Mouse (Mus musculus): ENCODE data around the gene Trim62. TPM values are rescaled to one million over a fixed set of nuclear protein-coding genes. Genes with fewer than 3 reads are reported as not detected.

Gene Trim62
- polyA plus RNA-seq, 1 experiment from 2014 or later, result 18.5 TPM

DNA sequence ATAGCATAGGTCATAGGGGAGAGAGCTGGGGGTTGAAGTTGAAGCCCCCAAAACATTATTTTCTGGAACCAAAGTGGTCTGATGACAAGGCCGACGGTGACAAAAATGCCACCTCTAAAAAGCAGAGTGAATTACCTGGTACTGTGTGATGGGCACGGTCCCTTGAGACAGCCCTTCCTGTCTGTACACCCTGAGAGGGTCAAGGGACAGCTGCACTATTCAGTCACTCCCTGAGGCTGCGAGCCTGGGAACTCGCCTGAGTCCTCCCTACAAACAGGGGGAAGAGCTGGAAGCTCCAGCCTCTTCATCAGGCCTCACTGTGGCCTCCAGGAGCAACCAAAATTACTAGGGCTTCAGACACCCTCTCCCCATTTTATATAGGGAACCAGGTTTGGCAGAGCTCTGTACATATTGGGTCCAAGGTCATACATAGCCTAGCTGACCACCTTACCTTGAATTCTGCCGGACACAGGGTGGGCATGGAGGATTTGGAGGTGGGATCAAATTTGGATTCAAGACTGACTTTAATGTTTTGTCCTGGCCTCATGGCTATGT lies 5.1 kb downstream of the Trim62 start:
- Histone ChIP-seq H3K9me3 (replicated peaks; ENCODE audit: control insufficient read depth, low read length, poor library complexity, severe bottlenecking) (no peaks in the 10 kb centered on the region), H3K4me2 (ENCODE audit: low read length) (no peak overlapping the region), H3K27ac (ENCODE audit: low read length) (no peak overlapping the region), H3K4me1 (ENCODE audit: control insufficient read depth, insufficient read depth, low read length) (peaks cover 43% of the 10 kb centered on the region), H3K9ac (ENCODE audit: low read depth, low read length) (no peak overlapping the region), H3K4me3 (ENCODE audit: low read depth, low read length) (no peak overlapping the region), H3K36me3 (ENCODE audit: control insufficient read depth, insufficient read depth, low read length) (no peaks in the 10 kb centered on the region), H3K27me3 (ENCODE audit: control insufficient read depth, insufficient read depth, low read depth, low read length) (no peaks in the 10 kb centered on the region)
- ATAC-seq, result no peak
- 91% methylated on average over 6 of the region's 6 CpGs for WGBS

DNA sequence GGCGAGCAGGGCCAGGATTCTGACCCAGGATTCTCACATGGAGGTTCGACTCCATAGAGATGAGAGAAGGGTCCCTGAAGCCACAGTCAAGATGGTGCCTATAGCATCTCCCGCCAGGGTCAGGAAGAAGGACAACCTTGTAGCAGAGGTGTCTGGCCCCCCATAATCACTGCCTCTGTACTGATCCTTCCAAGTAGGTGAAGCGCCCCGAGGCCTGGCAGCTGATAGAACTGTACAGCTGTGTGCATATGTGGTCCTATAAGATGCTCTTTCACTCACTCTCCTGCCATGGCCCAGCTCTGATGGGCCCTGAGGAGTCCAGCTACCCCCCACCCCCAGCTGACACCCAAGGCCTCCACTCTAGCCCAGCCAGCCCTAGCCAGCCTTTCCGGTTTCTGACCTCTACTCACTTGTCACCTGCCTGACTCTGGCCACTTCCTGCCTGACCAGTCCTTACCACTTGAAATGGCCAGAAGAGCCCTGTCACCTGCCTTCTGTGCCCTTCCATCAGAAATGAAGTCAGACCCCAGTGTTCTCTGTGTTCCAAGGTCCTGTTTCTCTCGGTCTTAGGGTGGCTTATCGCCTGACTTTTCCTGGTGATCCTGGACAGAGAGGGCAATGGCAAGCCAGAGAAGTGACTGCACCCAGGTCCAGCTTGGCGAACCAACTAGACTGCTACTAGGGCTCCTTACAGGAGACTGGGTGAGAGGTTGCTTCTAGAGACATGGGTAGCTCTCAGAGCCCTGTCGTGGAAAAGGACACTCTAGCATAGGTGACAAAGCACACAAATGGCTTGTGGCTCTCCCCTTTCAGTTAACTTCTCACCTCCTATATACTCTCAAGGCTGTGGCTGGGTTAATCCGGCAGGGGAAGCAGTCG lies 6.6 kb downstream of the Trim62 start:
- no peak overlapping the region for H3K9ac ChIP-seq (ENCODE audit: low read depth, low read length)
- no peak for ATAC-seq
- peaks cover 36% of the 10 kb centered on the region for H3K4me1 ChIP-seq (ENCODE audit: control insufficient read depth, insufficient read depth, low read length)
- H3K36me3 ChIP-seq (ENCODE audit: control insufficient read depth, insufficient read depth, low read length), result no peaks in the 10 kb centered on the region
- H3K4me3 ChIP-seq (ENCODE audit: low read depth, low read length), result no peak overlapping the region; the same call in 1 of the 2 replicates
- no peaks in the 10 kb centered on the region for H3K9me3 ChIP-seq (replicated peaks; ENCODE audit: control insufficient read depth, low read length, poor library complexity, severe bottlenecking)
- no peak overlapping the region for H3K27ac ChIP-seq (ENCODE audit: low read length)
- WGBS, result 93% methylated on average over 12 of the region's 12 CpGs
- H3K4me2 ChIP-seq (ENCODE audit: low read length), result no peak overlapping the region
- no peaks in the 10 kb centered on the region for H3K27me3 ChIP-seq (ENCODE audit: control insufficient read depth, insufficient read depth, low read depth, low read length)

DNA sequence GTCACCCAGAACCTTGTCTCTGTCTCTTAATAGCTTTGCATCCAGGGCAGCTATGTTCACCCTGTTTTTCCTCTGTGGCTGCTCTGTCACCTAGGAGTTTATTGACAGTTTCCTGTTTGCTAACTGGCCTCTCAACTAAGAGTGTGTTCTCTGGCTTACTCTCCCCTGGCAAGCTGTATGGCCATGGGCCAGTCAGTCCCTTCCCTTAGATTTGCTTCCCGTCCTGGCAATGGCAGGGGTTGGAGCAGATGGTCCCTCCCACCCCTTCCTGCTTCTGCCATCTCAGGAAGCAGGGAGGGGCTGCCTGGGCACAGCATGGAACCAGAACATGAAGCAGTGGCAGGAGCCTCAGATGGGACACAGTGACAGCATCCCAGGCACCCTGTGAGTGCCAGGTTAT lies 7.8 kb downstream of the Trim62 start:
- Histone ChIP-seq H3K36me3 (ENCODE audit: control insufficient read depth, insufficient read depth, low read length) (no peaks in the 10 kb centered on the region), H3K9me3 (replicated peaks; ENCODE audit: control insufficient read depth, low read length, poor library complexity, severe bottlenecking) (no peaks in the 10 kb centered on the region), H3K4me3 (ENCODE audit: low read depth, low read length) (no peak overlapping the region), H3K4me1 (ENCODE audit: control insufficient read depth, insufficient read depth, low read length) (peaks cover 32% of the 10 kb centered on the region), H3K27ac (ENCODE audit: low read length) (no peak overlapping the region), H3K27me3 (ENCODE audit: control insufficient read depth, insufficient read depth, low read depth, low read length) (no peaks in the 10 kb centered on the region), H3K4me2 (ENCODE audit: low read length) (no peak overlapping the region), H3K9ac (ENCODE audit: low read depth, low read length) (no peak overlapping the region)
- 13% methylated on average over 1 of the region's 1 CpGs for WGBS
- no peak for ATAC-seq

DNA sequence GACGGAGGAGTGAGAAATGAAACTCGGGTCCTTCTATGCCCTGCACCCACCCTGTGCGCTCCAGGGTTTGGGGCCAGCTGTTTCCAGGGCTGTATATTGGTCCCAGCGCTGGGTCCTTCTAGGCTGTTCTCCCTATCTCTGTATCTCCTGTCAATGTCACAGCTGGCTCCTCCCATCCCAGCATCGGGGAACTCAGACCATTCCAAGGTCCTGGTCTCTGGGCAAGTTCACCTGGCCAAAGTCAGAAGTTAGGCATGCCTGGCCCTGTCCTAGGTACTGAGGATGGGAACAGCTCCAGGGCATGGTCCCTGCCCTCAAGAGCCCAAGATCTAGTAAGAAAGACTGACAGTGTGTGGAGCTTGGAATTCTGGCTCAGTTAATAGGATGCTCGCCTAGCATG lies 8.4 kb downstream of the Trim62 start:
- H3K36me3 ChIP-seq (ENCODE audit: control insufficient read depth, insufficient read depth, low read length), result no peaks in the 10 kb centered on the region
- no peaks in the 10 kb centered on the region for H3K9me3 ChIP-seq (replicated peaks; ENCODE audit: control insufficient read depth, low read length, poor library complexity, severe bottlenecking)
- no peak overlapping the region for H3K27ac ChIP-seq (ENCODE audit: low read length)
- H3K4me1 ChIP-seq (ENCODE audit: control insufficient read depth, insufficient read depth, low read length), result peaks cover 26% of the 10 kb centered on the region
- H3K9ac ChIP-seq (ENCODE audit: low read depth, low read length), result no peak overlapping the region
- no peaks in the 10 kb centered on the region for H3K27me3 ChIP-seq (ENCODE audit: control insufficient read depth, insufficient read depth, low read depth, low read length)
- H3K4me2 ChIP-seq (ENCODE audit: low read length), result no peak overlapping the region
- WGBS, result 86% methylated on average over 6 of the region's 6 CpGs
- ATAC-seq, result no peak
- H3K4me3 ChIP-seq (ENCODE audit: low read depth, low read length), result no peak overlapping the region

DNA sequence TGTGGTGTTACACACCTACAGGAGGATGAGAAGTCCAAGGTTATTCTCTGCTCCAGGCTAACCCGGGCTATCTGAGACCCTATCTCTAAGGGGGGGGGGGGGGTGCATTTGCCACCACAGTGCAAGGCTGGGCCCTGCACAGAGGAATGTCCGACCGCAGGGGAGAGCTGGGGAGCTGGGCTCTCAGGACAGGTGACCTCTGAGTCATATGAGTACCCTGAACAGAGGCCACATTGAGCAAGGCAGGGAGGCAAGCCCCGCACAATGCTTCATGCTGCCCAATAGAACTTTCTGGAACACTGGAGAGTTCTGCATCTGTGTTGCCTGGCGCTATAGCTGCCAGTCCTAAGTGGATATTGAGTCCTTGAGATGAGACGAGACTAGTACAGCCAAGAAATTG lies 8.8 kb downstream of the Trim62 start:
- H3K4me2 ChIP-seq (ENCODE audit: low read length), result no peak overlapping the region
- peaks cover 22% of the 10 kb centered on the region for H3K4me1 ChIP-seq (ENCODE audit: control insufficient read depth, insufficient read depth, low read length)
- no peaks in the 10 kb centered on the region for H3K9me3 ChIP-seq (replicated peaks; ENCODE audit: control insufficient read depth, low read length, poor library complexity, severe bottlenecking)
- WGBS, result 85% methylated on average over 6 of the region's 6 CpGs
- ATAC-seq, result no peak
- H3K36me3 ChIP-seq (ENCODE audit: control insufficient read depth, insufficient read depth, low read length), result no peaks in the 10 kb centered on the region
- no peak overlapping the region for H3K4me3 ChIP-seq (ENCODE audit: low read depth, low read length)
- H3K9ac ChIP-seq (ENCODE audit: low read depth, low read length), result no peak overlapping the region
- no peak overlapping the region for H3K27ac ChIP-seq (ENCODE audit: low read length)
- H3K27me3 ChIP-seq (ENCODE audit: control insufficient read depth, insufficient read depth, low read depth, low read length), result no peaks in the 10 kb centered on the region

DNA sequence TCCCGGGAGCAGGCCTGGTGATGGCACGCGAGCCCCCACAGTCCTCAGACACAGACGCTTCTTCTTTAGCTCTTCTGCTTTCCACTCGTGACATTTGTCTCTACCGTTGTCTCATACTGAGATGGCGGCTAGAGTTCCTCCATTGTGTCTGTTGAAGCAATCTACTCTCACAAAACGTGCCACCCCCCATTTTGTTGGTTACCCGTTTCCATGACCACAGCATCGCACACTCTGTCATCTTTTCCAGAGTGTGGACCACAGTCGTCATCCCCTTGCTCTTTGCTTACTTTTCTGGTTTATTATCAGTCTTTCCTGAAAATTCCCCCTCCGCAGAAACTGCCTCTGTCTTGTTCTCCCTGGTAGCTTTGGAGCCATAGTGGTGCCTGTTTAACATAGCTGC lies 10.7 kb downstream of the Trim62 start:
- H3K4me3 ChIP-seq (ENCODE audit: low read depth, low read length), result no peak overlapping the region
- 70% methylated on average over 12 of the region's 12 CpGs for WGBS

DNA sequence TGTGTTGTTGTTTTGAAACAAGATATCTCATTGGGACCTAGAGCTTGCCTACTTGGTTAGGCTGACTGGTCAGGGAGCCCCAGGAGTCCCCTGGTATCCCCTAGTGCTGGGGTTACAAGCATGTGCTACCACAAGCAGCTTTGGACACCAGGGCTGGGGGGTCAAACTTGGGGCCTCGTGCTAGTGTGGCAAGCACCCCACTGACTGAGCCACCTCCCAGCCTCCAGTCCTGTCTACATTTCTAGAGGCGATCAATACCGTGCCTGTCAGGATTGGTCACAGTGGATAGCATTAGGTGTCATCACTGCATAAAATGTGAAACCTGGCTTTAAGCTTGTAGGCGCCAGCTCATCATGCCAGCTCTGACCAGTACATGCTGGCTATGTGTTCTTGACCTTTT lies 12.5 kb downstream of the Trim62 start:
- Histone ChIP-seq H3K9me3 (replicated peaks; ENCODE audit: control insufficient read depth, low read length, poor library complexity, severe bottlenecking) (no peaks in the 10 kb centered on the region), H3K27ac (ENCODE audit: low read length) (no peak overlapping the region), H3K4me3 (ENCODE audit: low read depth, low read length) (no peak overlapping the region), H3K4me1 (ENCODE audit: control insufficient read depth, insufficient read depth, low read length) (peaks cover 30% of the 10 kb centered on the region), H3K4me2 (ENCODE audit: low read length) (no peak overlapping the region), H3K27me3 (ENCODE audit: control insufficient read depth, insufficient read depth, low read depth, low read length) (no peaks in the 10 kb centered on the region), H3K9ac (ENCODE audit: low read depth, low read length) (no peak overlapping the region), H3K36me3 (ENCODE audit: control insufficient read depth, insufficient read depth, low read length) (no peaks in the 10 kb centered on the region)
- ATAC-seq, result no peak
- 94% methylated on average over 4 of the region's 4 CpGs for WGBS

More for the DNA sequence above, 10.7 kb downstream of the Trim62 start:
- peaks cover 20% of the 10 kb centered on the region for H3K4me1 ChIP-seq (ENCODE audit: control insufficient read depth, insufficient read depth, low read length)
- no peaks in the 10 kb centered on the region for H3K9me3 ChIP-seq (replicated peaks; ENCODE audit: control insufficient read depth, low read length, poor library complexity, severe bottlenecking)
- no peak for ATAC-seq
- no peak overlapping the region for H3K9ac ChIP-seq (ENCODE audit: low read depth, low read length)
- H3K27me3 ChIP-seq (ENCODE audit: control insufficient read depth, insufficient read depth, low read depth, low read length), result no peaks in the 10 kb centered on the region
- no peak overlapping the region for H3K4me2 ChIP-seq (ENCODE audit: low read length)
- no peaks in the 10 kb centered on the region for H3K36me3 ChIP-seq (ENCODE audit: control insufficient read depth, insufficient read depth, low read length)
- no peak overlapping the region for H3K27ac ChIP-seq (ENCODE audit: low read length)

DNA sequence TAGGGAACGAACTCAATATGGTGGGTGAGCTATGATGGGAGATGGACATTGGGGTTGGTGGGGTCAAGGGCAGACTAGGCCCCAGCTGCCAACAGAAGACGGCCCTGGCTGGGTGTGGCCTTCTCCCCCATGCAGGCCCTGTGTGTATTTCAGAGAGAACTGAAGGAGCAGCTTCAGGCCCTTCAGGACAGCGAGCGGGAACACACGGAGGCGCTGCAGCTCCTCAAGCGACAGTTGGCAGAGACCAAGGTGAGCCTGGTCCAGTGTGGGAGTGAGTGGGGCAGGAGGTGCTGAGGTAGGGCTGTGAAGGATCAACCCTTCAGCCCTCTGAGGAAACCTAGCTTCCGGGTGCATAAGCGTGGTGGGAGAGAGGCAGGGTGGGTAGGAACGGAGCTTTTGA lies 13.3 kb downstream of the Trim62 start:
- Histone ChIP-seq H3K27ac (ENCODE audit: low read length) (no peak overlapping the region), H3K9ac (ENCODE audit: low read depth, low read length) (no peak overlapping the region), H3K9me3 (replicated peaks; ENCODE audit: control insufficient read depth, low read length, poor library complexity, severe bottlenecking) (no peaks in the 10 kb centered on the region), H3K4me1 (ENCODE audit: control insufficient read depth, insufficient read depth, low read length) (peaks cover 27% of the 10 kb centered on the region), H3K4me2 (ENCODE audit: low read length) (no peak overlapping the region), H3K4me3 (ENCODE audit: low read depth, low read length) (no peak overlapping the region), H3K27me3 (ENCODE audit: control insufficient read depth, insufficient read depth, low read depth, low read length) (no peaks in the 10 kb centered on the region), H3K36me3 (ENCODE audit: control insufficient read depth, insufficient read depth, low read length) (no peaks in the 10 kb centered on the region)
- no peak for ATAC-seq
- 95% methylated on average over 10 of the region's 10 CpGs for WGBS

DNA sequence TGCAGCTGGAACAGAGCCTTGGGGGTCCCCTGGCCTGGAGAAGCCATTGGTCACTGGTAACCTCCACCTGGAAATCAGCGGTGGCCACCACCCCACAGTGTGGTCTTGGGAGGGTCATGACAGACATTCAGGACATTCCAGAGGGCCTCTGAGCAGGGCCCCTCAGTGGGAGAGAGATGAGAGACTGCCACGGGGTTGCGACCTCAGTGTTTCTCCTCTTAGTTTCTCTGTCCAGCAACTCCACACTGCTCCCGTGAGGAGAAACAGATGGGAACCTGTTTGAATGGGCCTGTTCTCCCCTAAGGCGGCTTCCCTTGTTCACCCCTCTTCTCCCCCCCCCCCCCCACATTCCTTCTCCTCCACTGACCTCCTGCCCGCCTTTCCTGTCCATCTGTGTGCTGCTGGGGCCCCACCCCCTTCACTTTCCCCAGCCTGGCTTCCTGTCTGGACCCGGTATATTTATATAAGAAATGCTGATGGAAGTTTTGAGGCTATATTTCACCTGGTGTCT lies 14.6 kb downstream of the Trim62 start:
- Histone ChIP-seq H3K27ac (ENCODE audit: low read length) (peak overlapping the region; percentile 88), H3K4me1 (ENCODE audit: control insufficient read depth, insufficient read depth, low read length) (peaks cover 19% of the 10 kb centered on the region), H3K36me3 (ENCODE audit: control insufficient read depth, insufficient read depth, low read length) (peaks cover 2% of the 10 kb centered on the region; the same call in 1 of the 2 replicates), H3K9ac (ENCODE audit: low read depth, low read length) (no peak overlapping the region), H3K27me3 (ENCODE audit: control insufficient read depth, insufficient read depth, low read depth, low read length) (no peaks in the 10 kb centered on the region; the same call in 1 of the 2 replicates), H3K4me3 (ENCODE audit: low read depth, low read length) (no peak overlapping the region), H3K9me3 (replicated peaks; ENCODE audit: control insufficient read depth, low read length, poor library complexity, severe bottlenecking) (no peaks in the 10 kb centered on the region), H3K4me2 (ENCODE audit: low read length) (no peak overlapping the region)
- 44% methylated on average over 6 of the region's 7 CpGs for WGBS
- no peak for ATAC-seq
